Comparison of ENCODE assay signal across 20 mouse cellular contexts in the genomic region with DNA sequence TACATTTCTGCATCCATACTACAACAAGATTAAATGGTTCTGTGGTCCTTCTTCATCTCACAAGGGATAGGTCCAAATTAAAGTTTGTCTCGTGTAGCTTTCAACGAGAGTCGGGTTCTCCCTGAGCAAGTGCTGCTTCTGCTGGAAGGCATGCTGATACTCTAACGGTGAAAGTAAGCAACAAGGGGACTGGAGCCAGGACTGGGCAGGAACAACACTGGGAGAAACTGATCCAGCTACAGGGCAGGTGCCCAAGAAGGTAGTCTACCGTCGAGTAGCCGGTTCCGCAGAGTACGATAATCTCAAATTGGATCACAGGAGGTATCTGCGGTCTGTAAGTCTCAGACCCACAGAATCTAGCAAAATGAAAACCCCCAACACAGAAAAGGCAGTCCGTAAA.
"Had no signal": no experiment of that assay in that cellular context is flagged by ENCODE, and none has a peak within 500 bp of the region (broad histone marks: within the 10 kb centered on the region; RNA-seq: fewer than 3 reads in every experiment).

No protein-coding gene starts in this region.

- H3K27ac ChIP-seq: kidney, embryonic 15.5 days; left cerebral cortex, adult 2 months; liver, embryonic 12.5 days; liver, embryonic 15.5 days; lung, embryonic 15.5 days; midbrain, embryonic 10.5 days; neural tube, embryonic 13.5 days; stomach, embryonic 15.5 days had no signal

- H3K4me2 ChIP-seq: kidney, embryonic 15.5 days; liver, embryonic 12.5 days; liver, embryonic 15.5 days; lung, embryonic 15.5 days; neural tube, embryonic 13.5 days; stomach, embryonic 15.5 days had no signal

- H3K4me1 ChIP-seq: kidney, embryonic 15.5 days; lung, embryonic 15.5 days; midbrain, embryonic 10.5 days; neural tube, embryonic 13.5 days; stomach, embryonic 15.5 days had no signal

- H3K4me3 ChIP-seq: kidney, embryonic 15.5 days; left cerebral cortex, adult 2 months; liver, embryonic 12.5 days; liver, embryonic 15.5 days; lung, embryonic 15.5 days; megakaryocyte, embryonic 14.5 days; midbrain, embryonic 10.5 days; neural tube, embryonic 13.5 days; stomach, embryonic 15.5 days had no signal

- H3K27me3 ChIP-seq: kidney, embryonic 15.5 days; liver, embryonic 12.5 days; liver, embryonic 15.5 days; lung, embryonic 15.5 days; megakaryocyte, embryonic 14.5 days; neural tube, embryonic 13.5 days; stomach, embryonic 15.5 days had no signal

- H3K9me3 ChIP-seq: liver, embryonic 12.5 days; liver, embryonic 15.5 days; megakaryocyte, embryonic 14.5 days; stomach, embryonic 15.5 days had no signal

- DNase-seq: kidney, adult 11 months; kidney, adult 8-10 months; kidney, postnatal 10 days; kidney, postnatal 36 days; layer of hippocampus, postnatal 36 days; lung, adult 18-20 months; lung, postnatal 10 days; lung, postnatal 36 days; midbrain, embryonic 14.5 days; spleen, adult 18-20 months; thymus, postnatal 25 days had no signal

- H3K36me3 ChIP-seq: kidney, embryonic 15.5 days; liver, embryonic 12.5 days; liver, embryonic 15.5 days; lung, embryonic 15.5 days; midbrain, embryonic 10.5 days; neural tube, embryonic 13.5 days; stomach, embryonic 15.5 days had no signal

- ATAC-seq: liver, embryonic 12.5 days had no signal

- H3K9ac ChIP-seq: kidney, embryonic 15.5 days; liver, embryonic 12.5 days; liver, embryonic 15.5 days; lung, embryonic 15.5 days; neural tube, embryonic 13.5 days; stomach, embryonic 15.5 days had no signal
